Mouse (Mus musculus) heart, embryonic 13.5 days (tissue): ENCODE results near the gene Cd82. TPM values are rescaled to one million over a fixed set of nuclear protein-coding genes. Genes with fewer than 3 reads are reported as not detected.

Experiments
- ATAC-seq: fragments of 200-750 bp; cut with Nextera tagmentation; 2 replicates; pipeline ENCODE4 v1.8.0; 2017; ENCODE audit warnings: moderate TSS enrichment; ENCODE audit not compliant: insufficient number of reproducible peaks, low FRiP score, low TSS enrichment; ENCODE audit errors: extremely low read depth
- H3K27ac ChIP-seq: fragments of 300-500 bp; sonication (generic); replicated peaks from 2 replicates; pipeline ENCODE4 v1.5.1; 2015; ENCODE audit warnings: moderate library complexity, mild to moderate bottlenecking, inconsistent platforms
- H3K27me3 ChIP-seq: fragments of 300-500 bp; sonication (generic); replicated peaks from 2 replicates; pipeline ENCODE4 v1.6.1; 2015; ENCODE audit warnings: mild to moderate bottlenecking, inconsistent platforms
- H3K36me3 ChIP-seq: fragments of 300-500 bp; sonication (generic); 2 replicates; pipeline ENCODE4 v1.6.1; 2015; ENCODE audit warnings: mild to moderate bottlenecking, inconsistent platforms
- H3K4me1 ChIP-seq: fragments of 300-500 bp; sonication (generic); 2 replicates; pipeline ENCODE4 v1.6.1; 2015; ENCODE audit warnings: inconsistent platforms
- H3K4me2 ChIP-seq: fragments of 300-500 bp; sonication (generic); 2 replicates; pipeline ENCODE4 v1.6.1; 2015; ENCODE audit warnings: inconsistent platforms, mild to moderate bottlenecking, moderate library complexity
- H3K4me3 ChIP-seq: fragments of 300-500 bp; sonication (generic); 2 replicates; pipeline ENCODE4 v1.5.1; 2015; ENCODE audit warnings: moderate library complexity, mild to moderate bottlenecking, inconsistent platforms
- H3K9ac ChIP-seq: fragments of 300-500 bp; sonication (generic); 2 replicates; pipeline ENCODE4 v1.6.1; 2015; ENCODE audit warnings: inconsistent platforms, mild to moderate bottlenecking, moderate library complexity
- H3K9me3 ChIP-seq: fragments of 300-500 bp; sonication (generic); 2 replicates; pipeline ENCODE4 v1.6.1; 2016; ENCODE audit warnings: inconsistent platforms
- WGBS: fragments of 180-500 bp; shearing (Covaris S2); methylation state at CpG from one replicate; pipeline ENCODE4 v1.1.7; 2015; ENCODE audit warnings: mixed read lengths; 5-methylcytosine and 5-hydroxymethylcytosine counted together
- polyA plus RNA-seq: library from polyadenylated mRNA; unstranded; fragments of >200 nt; fragmentation: Nextera tagmentation; extraction: Ambion mirVana; gene quantifications from 2 replicates; pipeline ENCODE4 v1.2.1, GENCODE M21; 2015

Gene Cd82
- polyA plus RNA-seq, 1 experiment from 2014 or later, result 27.2 TPM

GRCm38 (mm10) chr2:93427000-93427715 lies 35.8 kb downstream of the Cd82 start:
- WGBS, result 52% methylated on average over 8 of the region's 8 CpGs
- no peak overlapping the region for H3K9ac ChIP-seq
- peaks cover 20% of the 10 kb centered on the region for H3K27me3 ChIP-seq
- no peak for ATAC-seq
- no peak overlapping the region for H3K4me2 ChIP-seq
- H3K4me3 ChIP-seq, result no peak overlapping the region
- no peak overlapping the region for H3K27ac ChIP-seq
- no peaks in the 10 kb centered on the region for H3K9me3 ChIP-seq
- H3K36me3 ChIP-seq, result no peaks in the 10 kb centered on the region
- no peaks in the 10 kb centered on the region for H3K4me1 ChIP-seq

GRCm38 (mm10) chr2:93425810-93426209 lies 37.1 kb downstream of the Cd82 start:
- ATAC-seq, result no peak
- H3K4me2 ChIP-seq, result no peak overlapping the region
- no peaks in the 10 kb centered on the region for H3K9me3 ChIP-seq
- 44% methylated on average over 4 of the region's 4 CpGs for WGBS
- no peak overlapping the region for H3K4me3 ChIP-seq
- no peaks in the 10 kb centered on the region for H3K4me1 ChIP-seq
- no peak overlapping the region for H3K9ac ChIP-seq
- H3K27ac ChIP-seq, result no peak overlapping the region
- H3K36me3 ChIP-seq, result no peaks in the 10 kb centered on the region
- peaks cover 20% of the 10 kb centered on the region for H3K27me3 ChIP-seq

- 87% methylated on average over 9 of the region's 9 CpGs for WGBS
- Histone ChIP-seq H3K4me3 (no peak overlapping the region), H3K27ac (no peak overlapping the region), H3K9ac (no peak overlapping the region), H3K27me3 (peaks cover 22% of the 10 kb centered on the region), H3K36me3 (no peaks in the 10 kb centered on the region), H3K4me2 (no peak overlapping the region), H3K4me1 (no peaks in the 10 kb centered on the region), H3K9me3 (no peaks in the 10 kb centered on the region)
- ATAC-seq, result no peak
Measured at GRCm38 (mm10) chr2:93424307-93424984, 38.5 kb downstream of the Cd82 start.

- 27% methylated on average over 7 of the region's 7 CpGs for WGBS
- no peak for ATAC-seq
- peaks cover 9% of the 10 kb centered on the region; the same call in 1 of the 2 replicates for H3K27me3 ChIP-seq
Measured at GRCm38 (mm10) chr2:93421320-93421719, 41.6 kb downstream of the Cd82 start.

GRCm38 (mm10) chr2:93419971-93420370 lies 43.0 kb downstream of the Cd82 start:
- H3K9ac ChIP-seq, result no peak overlapping the region
- ATAC-seq, result no peak
- H3K9me3 ChIP-seq, result no peaks in the 10 kb centered on the region
- H3K27ac ChIP-seq, result no peak overlapping the region
- H3K4me1 ChIP-seq, result peaks cover 6% of the 10 kb centered on the region; the same call in 1 of the 2 replicates
- 71% methylated on average over 12 of the region's 12 CpGs for whole genome bisulfite sequencing
- no peak overlapping the region for H3K4me2 ChIP-seq
- no peak overlapping the region for H3K4me3 ChIP-seq
- H3K36me3 ChIP-seq, result no peaks in the 10 kb centered on the region
- H3K27me3 ChIP-seq, result peaks cover 9% of the 10 kb centered on the region; the same call in 1 of the 2 replicates

More at GRCm38 (mm10) chr2:93421320-93421719, 41.6 kb downstream of the Cd82 start:
- no peak overlapping the region for H3K4me3 ChIP-seq
- no peaks in the 10 kb centered on the region for H3K9me3 ChIP-seq
- H3K4me2 ChIP-seq, result no peak overlapping the region
- H3K9ac ChIP-seq, result no peak overlapping the region
- H3K4me1 ChIP-seq, result peaks cover 5% of the 10 kb centered on the region; the same call in 1 of the 2 replicates
- no peaks in the 10 kb centered on the region for H3K36me3 ChIP-seq
- no peak overlapping the region for H3K27ac ChIP-seq

- no peak for ATAC-seq
- no peak overlapping the region for H3K4me3 ChIP-seq
- peaks cover 19% of the 10 kb centered on the region for H3K4me1 ChIP-seq
- peaks cover 9% of the 10 kb centered on the region; the same call in 1 of the 2 replicates for H3K27me3 ChIP-seq
- no peak overlapping the region for H3K27ac ChIP-seq
- WGBS, result 8% methylated on average over 8 of the region's 8 CpGs
- no peaks in the 10 kb centered on the region for H3K9me3 ChIP-seq
- H3K4me2 ChIP-seq, result no peak overlapping the region
- no peaks in the 10 kb centered on the region for H3K36me3 ChIP-seq
- no peak overlapping the region for H3K9ac ChIP-seq
Measured at GRCm38 (mm10) chr2:93418396-93418795, 44.5 kb downstream of the Cd82 start.

GRCm38 (mm10) chr2:93416874-93417709 lies 45.8 kb downstream of the Cd82 start:
- Histone ChIP-seq H3K4me2 (no peak overlapping the region), H3K27me3 (peaks cover 8% of the 10 kb centered on the region; the same call in 1 of the 2 replicates), H3K4me1 (peaks cover 24% of the 10 kb centered on the region), H3K9me3 (no peaks in the 10 kb centered on the region), H3K36me3 (no peaks in the 10 kb centered on the region), H3K9ac (no peak overlapping the region), H3K27ac (no peak overlapping the region), H3K4me3 (no peak overlapping the region)
- WGBS, result 59% methylated on average over 12 of the region's 12 CpGs
- no peak for ATAC-seq

- WGBS, result 40% methylated on average over 5 of the region's 5 CpGs
- ATAC-seq, result no peak
Measured at GRCm38 (mm10) chr2:93415281-93415680, 47.7 kb downstream of the Cd82 start.

GRCm38 (mm10) chr2:93414163-93414562 lies 48.8 kb downstream of the Cd82 start:
- Histone ChIP-seq H3K9me3 (no peaks in the 10 kb centered on the region), H3K27ac (no peak overlapping the region), H3K36me3 (no peaks in the 10 kb centered on the region), H3K9ac (no peak overlapping the region), H3K4me3 (no peak overlapping the region), H3K27me3 (peaks cover 2% of the 10 kb centered on the region; the same call in 1 of the 2 replicates), H3K4me2 (no peak overlapping the region), H3K4me1 (peaks cover 31% of the 10 kb centered on the region)
- WGBS, result 74% methylated on average over 9 of the region's 9 CpGs
- no peak for ATAC-seq

More at GRCm38 (mm10) chr2:93415281-93415680, 47.7 kb downstream of the Cd82 start:
- H3K27me3 ChIP-seq, result peaks cover 4% of the 10 kb centered on the region; the same call in 1 of the 2 replicates
- H3K36me3 ChIP-seq, result no peaks in the 10 kb centered on the region
- no peak overlapping the region for H3K9ac ChIP-seq
- no peak overlapping the region for H3K4me2 ChIP-seq
- H3K4me1 ChIP-seq, result peaks cover 31% of the 10 kb centered on the region
- H3K9me3 ChIP-seq, result no peaks in the 10 kb centered on the region
- no peak overlapping the region for H3K27ac ChIP-seq
- no peak overlapping the region for H3K4me3 ChIP-seq

- Histone ChIP-seq H3K4me3 (no peak overlapping the region), H3K9me3 (no peaks in the 10 kb centered on the region), H3K36me3 (no peaks in the 10 kb centered on the region), H3K4me2 (no peak overlapping the region), H3K4me1 (peaks cover 31% of the 10 kb centered on the region), H3K9ac (no peak overlapping the region), H3K27ac (no peak overlapping the region), H3K27me3 (peaks cover 2% of the 10 kb centered on the region; the same call in 1 of the 2 replicates)
- no peak for ATAC-seq
- WGBS, result 54% methylated on average over 7 of the region's 7 CpGs
Measured at GRCm38 (mm10) chr2:93413367-93414014, 49.4 kb downstream of the Cd82 start.
